Mouse (Mus musculus) adrenal gland, postnatal 25 days (tissue): ENCODE measurements around the gene Cyb5d1. TPM values are rescaled to one million over a fixed set of nuclear protein-coding genes. Genes with fewer than 3 reads are reported as not detected.
A peak's percentile ranks its signal among the peaks of the same experiment; 100 is the strongest.

Source experiments
- DNase-seq: peaks from one replicate; pipeline ENCODE4 v3.0.0; 2021; ENCODE audit warnings: mixed read lengths
- long read RNA-seq: library from polyadenylated mRNA; stranded (forward); transcript quantifications from one replicate; pipeline ENCODE4 v2.0.0, GENCODE M21; 2021
- total RNA-seq: library from RNA; stranded (reverse); gene quantifications from 2 replicates; pipeline ENCODE4 v1.2.3, GENCODE M21; 2021

The Cyb5d1 gene
- 43.5 and 51.0 TPM in 2 replicates for total RNA-seq
- long read RNA-seq, transcript Cyb5d1-201 (4 exons, 753 nt): major isoform, 26 of 39 reads
- long read RNA-seq, partial matches to known transcripts: 2 of 39 reads
- long read RNA-seq, other reads (novel, unspliced or antisense): 11 of 39 reads

- peak; percentile 87 for DNase-seq
Measured at GRCm38 (mm10) chr11:69395235-69395633, at the start of gene Cyb5d1, which contains the start of gene Naa38. Gene Cyb5d1, minus strand, starts transcription at chr11:69395631. Gene Naa38, plus strand, starts transcription at chr11:69395487.

GRCm38 (mm10) chr11:69443328-69443727, 47.9 kb upstream of the Cyb5d1 start:
- DNase-seq: peak; percentile 38

GRCm38 (mm10) chr11:69437291-69437690, 41.9 kb upstream of the Cyb5d1 start:
- no peak for DNase-seq

DNA sequence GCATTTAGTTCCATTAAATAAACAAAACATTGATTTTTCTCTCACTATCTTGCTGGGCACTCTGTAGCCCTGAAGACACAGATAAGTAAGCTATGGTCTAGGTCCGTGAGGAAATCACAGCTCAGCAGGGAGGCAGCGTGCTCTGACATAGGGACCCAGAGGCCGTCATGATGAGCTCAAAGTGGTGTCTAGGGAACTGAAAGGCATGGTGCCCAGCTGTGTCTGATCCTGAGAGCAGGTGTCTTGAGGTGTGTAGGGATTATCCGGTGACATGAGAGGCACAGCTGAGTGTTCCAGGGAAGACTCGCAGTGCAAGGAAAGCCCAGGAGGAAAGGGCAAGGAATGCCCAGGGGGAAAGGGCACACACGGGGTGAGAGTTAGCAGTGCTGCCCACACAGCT, 37.8 kb upstream of the Cyb5d1 start:
- no peak for DNase-seq

- no peak for DNase-seq
Measured at GRCm38 (mm10) chr11:69432640-69432982, 37.2 kb upstream of the Cyb5d1 start.

DNA sequence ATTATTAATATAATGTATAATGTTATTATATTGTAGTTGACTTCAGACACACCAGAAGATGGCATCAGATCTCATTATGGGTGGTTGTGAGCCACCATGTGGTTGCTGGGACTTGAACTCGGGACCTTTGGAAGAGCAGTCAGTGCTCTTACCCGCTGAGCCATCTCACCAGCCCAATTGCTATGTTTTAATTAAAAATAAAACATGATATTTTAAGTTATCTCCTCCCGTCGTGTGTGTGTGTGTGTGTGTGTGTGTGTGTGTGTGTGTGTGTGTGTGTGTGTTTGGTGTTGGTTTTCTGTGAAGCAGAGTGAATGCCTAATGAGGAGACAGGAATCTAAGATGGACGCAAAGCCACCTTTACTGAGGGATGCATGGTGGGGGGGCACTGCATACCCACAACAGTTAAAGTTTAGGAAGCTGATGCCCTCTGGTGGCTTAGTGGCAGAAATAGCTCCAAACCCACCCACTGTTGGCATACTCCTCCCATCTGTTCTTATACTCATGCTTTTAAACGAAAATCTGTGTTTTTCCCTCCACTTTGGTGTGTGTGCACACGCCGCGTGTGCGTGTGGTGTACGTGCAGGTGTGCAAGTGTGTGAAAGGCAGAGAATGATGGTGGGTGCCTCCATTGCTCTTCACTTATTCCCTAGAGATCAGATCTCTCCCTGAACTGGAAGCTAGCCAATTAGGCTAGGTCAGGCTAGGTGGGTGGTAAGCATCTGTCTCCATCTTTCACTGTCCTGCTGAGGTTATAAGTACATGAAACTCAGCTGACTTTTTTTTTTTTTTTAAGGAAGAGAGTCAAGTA, 36.6 kb upstream of the Cyb5d1 start:
- peak; percentile 64 for DNase-seq

- no peak for DNase-seq
Measured at GRCm38 (mm10) chr11:69430631-69431030, 35.2 kb upstream of the Cyb5d1 start.

DNA sequence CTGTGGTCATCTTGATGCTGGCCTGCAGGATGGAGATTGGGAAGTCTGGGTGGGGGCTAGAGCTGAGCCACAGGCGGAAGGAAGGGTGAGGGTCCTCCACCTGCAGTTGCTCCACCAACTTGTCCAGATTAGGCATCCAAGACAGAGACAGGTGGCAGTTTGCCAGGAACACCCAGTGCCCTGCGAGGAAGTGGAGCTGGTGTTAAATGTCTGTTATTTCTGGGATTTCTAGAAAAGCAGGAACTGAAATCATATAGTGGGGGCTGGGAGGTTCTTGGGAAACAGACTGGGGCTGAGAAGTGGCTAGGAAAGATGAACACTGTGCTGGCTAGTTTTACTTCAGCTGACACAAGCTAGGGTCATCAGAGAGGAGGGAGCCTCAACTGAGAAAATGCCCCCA, 33.9 kb upstream of the Cyb5d1 start:
- no peak for DNase-seq

GRCm38 (mm10) chr11:69428751-69429150, 33.3 kb upstream of the Cyb5d1 start:
- peak; percentile 52 for DNase-seq

DNA sequence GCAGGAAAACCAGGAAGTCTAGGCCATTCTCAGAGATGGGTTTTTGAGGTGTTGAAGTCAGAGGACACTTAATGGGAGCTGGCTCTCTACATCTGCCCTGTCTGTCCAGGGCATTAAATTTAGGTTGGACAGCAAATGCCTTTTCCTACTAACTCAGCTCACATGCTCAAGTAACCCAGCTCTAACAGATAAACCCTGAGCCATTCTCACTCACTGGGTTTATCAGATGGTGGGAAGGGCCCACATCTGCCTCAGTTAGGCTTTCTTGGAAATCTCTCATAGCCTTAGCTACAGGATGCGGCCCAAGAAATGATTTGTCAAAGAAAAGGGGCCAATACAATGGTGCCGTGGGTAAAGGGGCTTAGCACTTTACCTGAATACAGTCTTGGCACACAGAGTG, 30.8 kb upstream of the Cyb5d1 start:
- no peak for DNase-seq

DNA sequence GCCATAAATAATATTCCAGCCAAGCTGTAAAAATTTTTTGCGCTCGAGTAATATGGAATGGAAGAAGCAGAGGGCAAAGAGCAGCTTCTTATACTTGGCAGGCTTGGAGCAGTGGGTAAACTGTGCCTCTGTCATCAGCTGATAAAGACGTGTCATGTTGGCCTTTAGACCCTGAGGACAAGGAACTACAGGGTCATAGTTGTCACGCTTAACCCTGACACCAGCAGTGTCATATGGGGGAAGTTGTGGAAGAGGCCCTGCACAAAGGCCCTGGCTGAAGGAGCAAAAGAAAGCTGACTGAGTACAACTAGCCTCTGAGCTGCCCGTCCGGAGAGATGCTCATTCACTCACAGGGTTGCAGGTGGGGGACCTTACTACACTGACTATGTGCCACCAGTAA, 28.5 kb upstream of the Cyb5d1 start:
- no peak for DNase-seq

GRCm38 (mm10) chr11:69422842-69423241, 27.4 kb upstream of the Cyb5d1 start:
- DNase-seq: no peak

- no peak for DNase-seq
Measured at GRCm38 (mm10) chr11:69421131-69421977, 25.9 kb upstream of the Cyb5d1 start.

GRCm38 (mm10) chr11:69420554-69421000, 25.1 kb upstream of the Cyb5d1 start:
- no peak for DNase-seq

- DNase-seq: peak; percentile 75
Measured at GRCm38 (mm10) chr11:69419813-69420553, 24.6 kb upstream of the Cyb5d1 start.

GRCm38 (mm10) chr11:69419443-69419812, 24.0 kb upstream of the Cyb5d1 start:
- DNase-seq: no peak

- DNase-seq: peak; percentile 90
Measured at GRCm38 (mm10) chr11:69418481-69419442, 23.3 kb upstream of the Cyb5d1 start.

DNA sequence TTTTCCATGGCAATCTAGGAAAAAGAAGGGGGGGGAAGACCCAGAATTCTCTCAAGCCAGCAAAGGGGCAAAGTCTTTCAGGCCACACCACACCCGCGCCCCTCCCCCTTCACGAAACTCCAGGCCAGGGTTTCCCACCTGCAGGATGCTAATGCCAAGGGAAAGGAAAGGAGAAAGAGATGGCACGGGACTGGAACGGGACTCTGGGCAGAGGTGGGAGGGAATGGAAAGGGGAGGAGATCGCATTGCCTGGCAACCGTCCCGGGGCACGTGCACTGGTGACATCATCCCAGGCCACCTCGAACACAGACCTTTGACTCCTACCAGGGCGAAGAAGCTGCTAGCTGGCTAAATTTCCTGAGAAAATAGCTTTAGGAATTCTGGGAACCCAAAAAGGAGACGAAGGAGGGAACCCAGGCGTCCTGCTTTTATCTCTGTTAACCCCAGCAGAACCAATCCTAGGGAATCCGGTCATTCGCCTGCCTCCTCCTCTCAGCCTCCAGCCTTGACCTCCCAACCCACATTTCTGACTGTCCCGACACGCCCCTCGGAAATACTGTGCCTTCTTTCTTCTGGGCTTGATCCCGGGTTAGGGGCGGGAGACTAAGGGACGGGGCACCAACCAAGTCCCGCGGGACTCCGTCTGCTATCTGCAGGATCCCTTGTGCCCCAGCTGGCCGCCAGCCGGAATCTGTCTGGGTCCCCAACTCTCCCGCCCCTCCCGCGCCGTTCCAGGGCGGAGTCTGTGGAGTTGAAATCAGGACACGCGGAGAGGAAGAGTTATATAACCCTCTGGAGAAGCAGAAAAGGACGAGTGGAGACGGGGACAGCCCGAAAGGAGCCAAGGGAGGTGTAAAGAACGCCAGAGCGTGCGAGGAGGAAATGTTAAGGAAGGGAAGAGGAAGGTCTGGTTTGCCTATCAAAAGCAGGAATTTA, 22.3 kb upstream of the Cyb5d1 start:
- DNase-seq: peak; percentile 97

DNA sequence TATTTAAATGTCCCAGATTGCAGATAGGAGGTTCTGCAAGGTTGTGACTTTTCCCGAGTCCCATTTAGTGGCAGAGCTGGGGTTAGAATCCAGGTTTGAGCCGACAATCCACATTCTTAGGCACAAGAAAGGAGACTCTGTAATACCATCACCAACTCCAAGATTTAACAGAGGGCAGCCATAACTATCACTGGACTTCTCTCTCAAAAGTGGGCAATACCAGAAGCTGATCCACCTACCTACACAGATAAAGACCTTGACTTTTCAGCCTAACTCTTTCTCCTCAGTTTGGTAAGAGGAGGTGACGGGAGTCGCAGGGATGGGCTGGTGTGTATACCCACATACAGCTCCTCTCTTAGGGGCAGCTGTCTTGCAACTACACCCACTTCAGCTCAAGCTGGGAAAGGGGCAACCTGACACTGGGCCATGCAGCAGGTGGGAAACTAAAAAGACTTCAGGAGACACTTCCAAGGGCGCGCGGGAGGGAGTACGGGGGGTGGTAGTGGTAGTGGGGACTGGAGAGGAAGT, 21.6 kb upstream of the Cyb5d1 start:
- DNase-seq: no peak

- DNase-seq: no peak
Measured at GRCm38 (mm10) chr11:69416509-69416908, 21.1 kb upstream of the Cyb5d1 start.
